Mouse (Mus musculus): ENCODE measurements at regions not wholly inside any gene's neighbourhood (a gene's known extent, or its start where the extent isn't known, plus 50 kb on each side); places are given as distances from the start of the nearest gene placed in this dataset.

DNA sequence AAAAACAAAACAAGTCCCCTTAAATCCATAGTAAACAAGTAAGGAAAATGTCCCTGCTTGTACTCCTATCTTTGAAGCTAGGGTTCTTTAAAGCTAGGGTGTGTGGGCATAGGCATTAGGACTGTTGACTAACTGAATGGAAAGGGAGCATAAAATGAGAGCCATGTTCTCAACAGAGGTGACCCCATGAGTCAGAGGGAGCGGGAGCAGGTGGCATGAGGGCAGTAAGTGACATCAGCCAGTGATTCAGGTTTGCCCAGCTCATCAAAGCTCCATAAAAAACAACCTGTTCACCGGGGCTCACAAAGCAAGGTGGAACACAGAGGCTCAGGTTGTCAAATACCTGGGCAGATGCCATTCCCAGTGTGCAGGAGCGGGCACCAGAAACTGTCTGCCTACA lies 104.6 kb upstream of the 1700056E22Rik start:
- no peak for DNase-seq (ENCODE audit: low spot score in 2 of 2)

GRCm38 (mm10) chr1:184130897-184131296 lies 96.8 kb upstream of the 1700056E22Rik start:
- DNase-seq (ENCODE audit: low spot score in 2 of 2): no peak

DNA sequence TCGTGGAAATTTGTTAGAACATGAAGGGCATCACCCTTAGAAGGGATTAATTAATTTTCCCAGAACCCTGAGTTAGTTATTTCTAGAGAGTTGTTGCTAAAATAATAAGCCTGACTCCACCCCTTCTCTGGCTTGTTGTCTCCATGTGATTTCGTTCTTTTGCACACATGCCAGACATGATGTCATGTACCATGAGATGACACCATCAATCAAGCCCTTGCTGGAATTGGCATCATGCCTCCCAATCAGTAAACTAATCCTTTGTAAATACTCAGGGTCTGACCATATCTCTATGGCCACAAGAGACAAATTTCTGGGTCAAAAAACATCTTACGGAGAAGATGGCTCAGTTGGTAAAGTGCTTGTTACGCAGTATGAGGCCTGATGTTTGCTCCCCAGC lies 93.2 kb upstream of the 1700056E22Rik start:
- no peak for DNase-seq (ENCODE audit: low spot score in 2 of 2)

- no peak for DNase-seq (ENCODE audit: low spot score in 2 of 2)
Measured at GRCm38 (mm10) chr1:184126909-184127308, 92.8 kb upstream of the 1700056E22Rik start.

Data from right cerebral cortex, postnatal 10 days (tissue).